Mouse (Mus musculus): ENCODE measurements at regions not wholly inside any gene's neighbourhood (a gene's known extent, or its start where the extent isn't known, plus 50 kb on each side); places are given as distances from the start of the nearest gene placed in this dataset.

- TF ChIP-seq POLR2A (IDR thresholded peaks at IDR 0.05; ENCODE audit: low read depth, low read length) (no peak), CTCF (IDR thresholded peaks at IDR 0.05; ENCODE audit: borderline replicate concordance, insufficient read depth, low read length) (no peak)
Measured at GRCm38 (mm10) chr5:149873482-149874002, 144.9 kb upstream of the Rxfp2 start.

Data from embryonic fibroblast, embryonic 13.5 days (primary cell).